Mouse (Mus musculus) c-Kit-positive CD71-positive TER-119-negative erythroid progenitor cells, embryonic 14.5 days (primary cell): ENCODE results near the gene Cdk5.

Source experiments
- DNase-seq: peaks from one replicate; pipeline ENCODE4 v3.0.0-alpha.2; 2013; ENCODE audit warnings: low read depth

The Cdk5 gene

GRCm38 (mm10) chr5:24373807-24374206 lies 49.5 kb downstream of the Cdk5 start:
- no peak for DNase-seq

GRCm38 (mm10) chr5:24369767-24370166 lies 53.6 kb downstream of the Cdk5 start:
- DNase-seq: no peak
